Mouse (Mus musculus): ENCODE measurements around the gene Tcl1b5.
"Not testable (repeated sequence)": the region's sequence is repeated elsewhere in the genome, so short reads cannot be mapped to it uniquely, and the experiment has no call there.

Tcl1b5 gene

GRCm38 (mm10) chr12:105176044-105176443 lies at the start of gene Tcl1b5:
Tcl1b5 (plus strand) TSS chr12:105176344.
- DNase-seq (ENCODE audit: low read depth) = not testable (repeated sequence)

GRCm38 (mm10) chr12:105126516-105126915 lies 49.6 kb upstream of the Tcl1b5 start:
- DNase-seq (ENCODE audit: low read depth) = no peak

- no peak for DNase-seq (ENCODE audit: low read depth)
Observed at GRCm38 (mm10) chr12:105127607-105128006, 48.5 kb upstream of the Tcl1b5 start.

- DNase-seq (ENCODE audit: low read depth) = not testable (repeated sequence)
Observed at GRCm38 (mm10) chr12:105129494-105130205, 46.5 kb upstream of the Tcl1b5 start.

- not testable (repeated sequence) for DNase-seq (ENCODE audit: low read depth)
Observed at GRCm38 (mm10) chr12:105134167-105134566, 42.0 kb upstream of the Tcl1b5 start.

DNA sequence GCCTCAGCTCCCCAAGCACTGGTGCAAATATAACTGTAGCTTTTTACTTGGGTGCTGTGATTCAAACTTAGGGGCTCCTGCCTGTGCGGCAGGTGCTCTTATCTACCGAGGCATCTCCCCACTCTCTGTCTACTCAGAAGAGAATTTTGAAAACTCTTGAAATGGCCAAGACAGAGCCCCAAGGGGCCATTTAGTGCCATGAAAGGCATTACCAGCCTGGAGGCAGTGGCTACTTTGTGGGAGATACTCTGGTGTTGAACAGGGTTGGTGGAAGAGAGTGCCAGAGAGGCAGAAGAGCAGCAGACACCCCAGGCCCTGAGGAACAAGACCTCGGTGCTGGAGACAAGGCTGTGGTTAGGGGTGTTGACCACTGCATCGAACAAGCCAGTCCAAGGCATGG lies 41.3 kb upstream of the Tcl1b5 start:
- not testable (repeated sequence) for DNase-seq (ENCODE audit: low read depth)

- not testable (repeated sequence) for DNase-seq (ENCODE audit: low read depth)
Observed at GRCm38 (mm10) chr12:105137729-105138128, 38.4 kb upstream of the Tcl1b5 start.

- no peak for DNase-seq (ENCODE audit: low read depth)
Observed at GRCm38 (mm10) chr12:105143096-105143495, 33.0 kb upstream of the Tcl1b5 start.

DNA sequence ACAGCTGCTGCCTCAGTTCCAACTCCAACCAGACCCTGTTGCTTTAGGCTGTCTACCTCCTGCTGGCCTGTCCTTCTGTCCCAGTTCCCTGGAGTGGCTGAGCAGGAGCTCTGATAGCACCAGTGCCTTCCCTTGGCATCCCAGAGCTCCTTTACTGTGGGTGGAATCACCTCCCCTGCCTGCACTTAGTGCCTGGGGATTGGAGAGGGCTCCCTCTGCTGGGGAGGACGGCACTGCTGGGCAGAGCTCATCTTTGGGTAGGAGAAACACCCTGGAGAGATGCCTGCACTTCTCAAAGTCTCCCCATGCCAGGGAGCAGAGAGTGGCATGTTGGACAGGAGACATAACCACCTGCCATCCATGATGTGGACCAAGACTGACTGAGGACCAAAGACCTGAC lies 31.2 kb upstream of the Tcl1b5 start:
- DNase-seq (ENCODE audit: low read depth) = not testable (repeated sequence)

DNA sequence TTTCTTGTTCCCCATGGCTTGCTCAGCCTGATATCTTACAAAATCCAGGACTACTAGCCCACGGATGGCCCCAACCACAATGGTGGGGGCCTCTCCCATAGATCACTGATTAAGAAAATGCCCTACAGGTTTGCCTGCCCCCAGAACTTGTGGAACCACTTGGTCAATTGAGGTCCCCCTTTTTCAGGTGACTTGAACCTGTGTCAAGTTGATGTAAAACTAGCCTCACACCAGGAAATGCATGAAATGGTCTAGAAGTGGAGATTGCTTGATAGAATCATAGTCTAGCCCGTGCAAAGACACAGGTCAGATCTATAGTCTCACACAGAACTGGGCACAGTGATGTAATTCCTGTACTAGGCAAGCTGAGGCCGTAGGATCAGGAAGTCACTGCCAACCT lies 30.4 kb upstream of the Tcl1b5 start, which contains the start of gene Tcl1b2:
Gene Tcl1b2, plus strand, starts transcription at position 301 of the 400 bp plus-strand sequence.
- DNase-seq (ENCODE audit: low read depth) = no peak

- not testable (repeated sequence) for DNase-seq (ENCODE audit: low read depth)
Observed at GRCm38 (mm10) chr12:105155286-105155685, 20.9 kb upstream of the Tcl1b5 start.

DNA sequence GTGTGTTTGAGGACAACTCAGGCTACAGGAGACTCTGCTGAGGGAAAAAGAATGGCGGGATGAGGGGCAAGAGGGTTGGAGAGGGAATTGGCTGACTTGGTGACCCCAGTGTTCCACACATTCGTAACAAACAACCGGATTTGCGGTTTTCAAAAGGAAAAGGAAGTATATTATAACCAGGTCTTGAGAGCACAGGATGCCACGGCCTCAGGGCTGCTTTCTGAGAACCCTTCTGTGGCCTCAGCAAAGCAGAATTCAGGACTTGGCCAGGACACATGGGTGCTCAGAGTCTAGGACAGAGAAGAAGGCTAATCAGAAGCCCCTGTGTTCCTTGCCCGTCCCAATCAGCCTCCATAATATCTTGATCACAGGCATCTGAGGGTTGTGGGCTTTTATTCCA lies 17.3 kb upstream of the Tcl1b5 start:
- no peak for DNase-seq (ENCODE audit: low read depth)

DNA sequence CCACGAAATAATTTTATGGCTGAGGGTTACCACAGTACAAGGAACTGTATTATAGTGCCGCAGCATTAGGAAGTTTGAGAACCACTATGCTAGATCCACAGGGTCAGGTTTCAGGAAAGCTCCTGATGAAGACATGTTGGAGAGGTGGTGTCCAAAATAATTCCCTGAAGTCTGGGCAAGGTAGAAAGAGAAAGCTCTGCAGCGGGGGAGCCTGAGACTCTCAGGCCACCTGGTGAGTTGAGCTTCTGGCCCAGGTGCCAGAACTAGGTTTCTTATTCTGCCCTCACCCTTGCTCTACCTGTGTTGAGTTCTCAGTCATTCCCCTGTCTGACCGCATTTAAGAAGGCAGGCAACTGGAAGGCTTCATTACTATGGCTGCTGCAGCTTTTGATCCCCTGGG lies 16.8 kb upstream of the Tcl1b5 start, which contains the start of gene Tcl1b1:
Gene Tcl1b1, plus strand, starts transcription at position 301 of the 400 bp plus-strand sequence.
- DNase-seq (ENCODE audit: low read depth) = no peak

DNA sequence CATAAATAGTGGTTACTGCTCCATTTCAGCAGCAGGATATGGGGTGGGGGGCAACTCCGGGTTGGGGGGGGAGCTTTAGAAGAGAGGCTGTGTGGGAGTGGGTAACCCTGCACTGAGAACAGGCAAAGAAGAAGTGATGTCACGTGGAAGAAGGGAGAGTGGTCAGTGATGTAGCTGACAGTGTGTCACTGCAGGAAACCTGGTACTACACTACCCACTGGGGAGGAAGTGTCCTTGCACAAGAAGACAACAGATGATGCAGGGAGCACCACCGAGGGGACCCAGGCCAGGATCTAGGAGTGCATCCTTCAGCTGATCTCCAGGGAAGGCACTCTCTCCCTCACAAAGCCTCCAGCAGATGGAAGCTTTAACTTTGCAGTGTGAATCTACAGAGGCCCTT lies 9.4 kb upstream of the Tcl1b5 start:
- DNase-seq (ENCODE audit: low read depth) = no peak

DNA sequence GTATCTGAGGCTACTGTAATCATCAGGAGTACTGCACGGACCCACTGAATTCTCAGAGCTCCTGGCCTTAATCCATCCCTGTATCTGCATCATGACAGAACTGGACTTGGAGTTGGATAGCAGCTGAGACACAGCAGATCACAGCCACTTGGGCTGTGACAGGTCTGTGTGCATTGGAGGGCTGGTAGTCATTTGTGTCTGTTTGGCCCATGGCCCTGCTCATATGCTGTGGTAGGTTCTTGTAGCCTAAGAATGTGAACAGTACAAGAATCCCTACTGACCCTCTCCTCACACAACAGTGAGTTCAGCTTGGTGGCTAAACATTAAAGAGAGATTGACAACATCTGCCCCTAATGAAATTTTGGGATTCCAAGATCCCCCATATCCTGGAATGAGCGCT lies 2.8 kb upstream of the Tcl1b5 start:
- DNase-seq (ENCODE audit: low read depth) = no peak

DNA sequence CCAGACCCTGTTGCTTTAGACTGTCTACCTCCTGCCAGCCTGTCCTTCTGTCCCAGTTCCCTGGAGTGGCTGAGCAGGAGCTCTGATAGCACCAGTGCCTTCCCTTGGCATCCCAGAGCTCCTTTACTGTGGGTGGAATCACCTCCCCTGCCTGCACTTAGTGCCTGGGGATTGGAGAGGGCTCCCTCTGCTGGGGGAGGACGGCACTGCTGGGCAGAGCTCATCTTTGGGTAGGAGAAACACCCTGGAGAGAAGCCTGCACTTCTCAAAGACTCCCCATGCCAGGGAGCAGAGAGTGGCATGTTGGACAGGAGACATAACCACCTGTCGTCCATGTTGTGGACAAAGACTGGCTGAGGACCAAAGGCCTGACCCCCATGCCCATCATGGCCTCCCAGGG lies 1.8 kb upstream of the Tcl1b5 start:
- not testable (repeated sequence) for DNase-seq (ENCODE audit: low read depth)

DNA sequence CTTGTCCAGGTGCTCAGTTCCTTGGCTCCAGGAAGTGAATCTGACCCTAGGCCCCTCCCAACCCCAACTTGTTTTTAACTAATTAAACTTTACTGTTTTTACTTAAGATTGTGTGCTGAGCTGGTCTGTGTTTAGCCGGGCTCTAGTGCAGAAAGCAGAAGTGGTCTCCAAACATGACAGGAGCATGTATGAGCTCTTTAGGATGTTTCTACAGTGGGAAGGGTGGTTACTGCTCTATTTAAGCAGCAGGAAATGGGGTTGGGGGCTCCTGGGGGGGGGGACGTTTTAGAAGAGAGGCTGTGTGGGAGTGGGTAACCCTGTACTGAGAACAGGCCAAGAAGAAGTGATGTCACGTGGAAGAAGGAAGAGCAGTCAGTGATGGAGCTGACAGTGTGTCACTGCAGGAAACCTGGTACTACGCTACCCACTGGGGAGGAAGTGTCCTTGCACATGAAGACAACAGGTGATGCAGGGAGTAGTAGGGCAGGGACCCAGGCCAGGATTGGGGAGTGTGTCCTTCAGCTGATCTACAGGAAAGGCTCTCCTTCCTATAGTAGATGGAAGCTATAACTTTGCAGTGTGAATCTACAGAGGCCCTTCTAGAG lies 5.0 kb downstream of the Tcl1b5 start:
- not testable (repeated sequence) for DNase-seq (ENCODE audit: low read depth)

DNA sequence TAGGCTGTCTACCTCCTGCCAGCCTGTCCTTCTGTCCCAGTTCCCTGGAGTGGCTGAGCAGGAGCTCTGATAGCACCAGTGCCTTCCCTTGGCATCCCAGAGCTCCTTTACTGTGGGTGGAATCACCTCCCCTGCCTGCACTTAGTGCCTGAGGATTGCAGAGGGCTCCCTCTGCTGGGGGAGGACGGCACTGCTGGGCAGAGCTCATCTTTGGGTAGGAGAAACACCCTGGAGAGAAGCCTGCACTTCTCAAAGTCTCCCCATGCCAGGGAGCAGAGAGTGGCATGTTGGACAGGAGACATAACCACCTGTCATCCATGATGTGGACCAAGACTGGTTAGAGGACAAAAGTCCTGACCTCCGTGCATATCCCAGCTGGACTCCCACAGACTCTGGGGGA lies 12.8 kb downstream of the Tcl1b5 start:
- not testable (repeated sequence) for DNase-seq (ENCODE audit: low read depth)

- DNase-seq (ENCODE audit: low read depth) = not testable (repeated sequence)
Observed at GRCm38 (mm10) chr12:105190743-105191142, 14.6 kb downstream of the Tcl1b5 start, which contains the start of gene Tcl1b3. Tcl1b3 (plus strand) TSS chr12:105191043.

GRCm38 (mm10) chr12:105199684-105200497 lies 23.7 kb downstream of the Tcl1b5 start:
- DNase-seq (ENCODE audit: low read depth) = not testable (repeated sequence)

GRCm38 (mm10) chr12:105201657-105202056 lies 25.5 kb downstream of the Tcl1b5 start, which contains the start of gene Tcl1b4:
Tcl1b4 (plus strand) TSS chr12:105201957.
- DNase-seq (ENCODE audit: low read depth) = not testable (repeated sequence)

DNA sequence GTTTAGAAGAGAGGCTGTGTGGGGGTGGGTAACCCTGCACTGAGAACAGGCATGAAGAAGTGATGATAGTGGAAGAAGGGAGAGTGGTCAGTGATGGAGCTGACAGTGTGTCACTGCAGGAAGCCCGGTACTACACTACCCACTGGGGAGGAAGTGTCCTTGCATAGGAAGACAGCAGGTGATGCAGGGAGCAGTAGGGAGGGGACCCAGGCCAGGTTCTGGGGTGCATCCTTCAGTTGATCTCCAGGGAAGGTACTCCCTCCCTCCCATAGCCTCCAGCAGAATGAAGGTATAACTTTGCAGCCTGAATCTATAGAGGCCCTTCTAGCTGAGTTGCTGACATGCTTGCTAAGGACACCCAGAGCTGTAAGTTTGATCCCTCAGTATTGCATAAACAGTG lies 30.9 kb downstream of the Tcl1b5 start:
- DNase-seq (ENCODE audit: low read depth) = no peak
